Mouse (Mus musculus): ENCODE measurements around the gene Muc2.

Muc2 gene

GRCm38 (mm10) chr7:141690040-141690439 lies at the start of gene Muc2:
Gene Muc2 (plus strand): TSS chr7:141690340.
- DNase-seq (ENCODE audit: extremely low read depth, low read depth), result no peak

- DNase-seq (ENCODE audit: extremely low read depth, low read depth), result no peak
Measured at GRCm38 (mm10) chr7:141642375-141642774, 47.8 kb upstream of the Muc2 start.

- peak; percentile 8 for DNase-seq (ENCODE audit: extremely low read depth, low read depth)
Measured at GRCm38 (mm10) chr7:141643160-141643559, 47.0 kb upstream of the Muc2 start.

GRCm38 (mm10) chr7:141647083-141647482 lies 43.1 kb upstream of the Muc2 start:
- DNase-seq (ENCODE audit: extremely low read depth, low read depth), result no peak

GRCm38 (mm10) chr7:141647815-141648214 lies 42.3 kb upstream of the Muc2 start:
- no peak for DNase-seq (ENCODE audit: extremely low read depth, low read depth)

GRCm38 (mm10) chr7:141652191-141652590 lies 37.9 kb upstream of the Muc2 start:
- no peak for DNase-seq (ENCODE audit: extremely low read depth, low read depth)

- no peak for DNase-seq (ENCODE audit: extremely low read depth, low read depth)
Measured at GRCm38 (mm10) chr7:141660346-141660745, 29.8 kb upstream of the Muc2 start.

- no peak for DNase-seq (ENCODE audit: extremely low read depth, low read depth)
Measured at GRCm38 (mm10) chr7:141661481-141661880, 28.7 kb upstream of the Muc2 start.

GRCm38 (mm10) chr7:141662223-141662622 lies 27.9 kb upstream of the Muc2 start:
- no peak for DNase-seq (ENCODE audit: extremely low read depth, low read depth)

GRCm38 (mm10) chr7:141666190-141666589 lies 23.9 kb upstream of the Muc2 start:
- peak; percentile 44 for DNase-seq (ENCODE audit: extremely low read depth, low read depth)

- peak; percentile 9 for DNase-seq (ENCODE audit: extremely low read depth, low read depth)
Measured at GRCm38 (mm10) chr7:141669097-141669496, 21.0 kb upstream of the Muc2 start.

- DNase-seq (ENCODE audit: extremely low read depth, low read depth), result peak; percentile 27
Measured at GRCm38 (mm10) chr7:141670999-141671398, 19.1 kb upstream of the Muc2 start.

GRCm38 (mm10) chr7:141671626-141672291 lies 18.4 kb upstream of the Muc2 start:
- no peak for DNase-seq (ENCODE audit: extremely low read depth, low read depth)

- DNase-seq (ENCODE audit: extremely low read depth, low read depth), result no peak
Measured at GRCm38 (mm10) chr7:141678922-141679321, 11.2 kb upstream of the Muc2 start.

- no peak for DNase-seq (ENCODE audit: extremely low read depth, low read depth)
Measured at GRCm38 (mm10) chr7:141687330-141687729, 2.8 kb upstream of the Muc2 start.

GRCm38 (mm10) chr7:141693591-141694273 lies 3.6 kb downstream of the Muc2 start:
- no peak for DNase-seq (ENCODE audit: extremely low read depth, low read depth)

- no peak for DNase-seq (ENCODE audit: extremely low read depth, low read depth)
Measured at GRCm38 (mm10) chr7:141694274-141694639, 4.1 kb downstream of the Muc2 start.

- DNase-seq (ENCODE audit: extremely low read depth, low read depth), result no peak
Measured at GRCm38 (mm10) chr7:141696538-141696937, 6.4 kb downstream of the Muc2 start.

- no peak for DNase-seq (ENCODE audit: extremely low read depth, low read depth)
Measured at GRCm38 (mm10) chr7:141699556-141700220, 9.5 kb downstream of the Muc2 start.

GRCm38 (mm10) chr7:141747451-141748100 lies 57.4 kb downstream of the Muc2 start:
- DNase-seq (ENCODE audit: extremely low read depth, low read depth), result no peak

GRCm38 (mm10) chr7:141752513-141752912 lies 62.4 kb downstream of the Muc2 start:
- DNase-seq (ENCODE audit: extremely low read depth, low read depth), result no peak

GRCm38 (mm10) chr7:141755831-141756230 lies 65.7 kb downstream of the Muc2 start:
- DNase-seq (ENCODE audit: extremely low read depth, low read depth), result peak; percentile 50

Data from MEL-GATA-1-ER (cell line).